Mouse (Mus musculus): ENCODE measurements around the gene Tbc1d16. TPM values are rescaled to one million over a fixed set of nuclear protein-coding genes. Genes with fewer than 3 reads are reported as not detected.

The Tbc1d16 gene
- polyA plus RNA-seq, 1 experiment from 2014 or later: 17.5 TPM

DNA sequence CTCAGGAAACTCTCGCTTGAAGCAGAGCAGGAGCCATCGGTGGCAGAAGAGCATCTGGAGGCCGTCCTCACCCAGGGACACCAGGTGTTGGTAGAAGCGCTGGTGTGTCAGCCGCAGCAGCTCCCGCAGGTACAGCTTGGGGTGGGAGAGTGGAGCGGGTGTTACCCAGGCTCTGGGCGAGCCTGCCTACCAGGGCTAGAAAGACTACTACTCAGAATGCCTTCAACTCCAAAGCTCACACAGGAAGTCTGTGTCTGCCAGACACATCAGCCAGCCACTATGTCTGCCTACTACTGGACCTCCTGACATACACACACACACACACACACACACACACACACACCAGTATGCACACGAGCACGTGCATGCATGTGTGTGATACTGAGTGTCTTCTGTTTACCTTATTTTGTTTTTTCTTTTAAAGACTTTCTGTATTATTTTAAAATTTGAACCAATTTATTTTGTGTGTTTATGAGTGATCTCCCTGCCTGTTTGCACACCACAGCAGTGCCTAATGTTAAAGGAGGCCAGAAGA, 77.2 kb downstream of the Tbc1d16 start:
- WGBS: 89% methylated on average over 10 of the region's 10 CpGs
- Histone ChIP-seq H3K4me3 (ENCODE audit: low read depth, low read length) (no peak overlapping the region), H3K27ac (ENCODE audit: low read depth) (no peak overlapping the region), H3K4me2 (no peak overlapping the region), H3K27me3 (ENCODE audit: insufficient read depth, low read length) (no peaks in the 10 kb centered on the region), H3K9ac (no peak overlapping the region), H3K4me1 (ENCODE audit: insufficient read depth) (no peaks in the 10 kb centered on the region), H3K9me3 (ENCODE audit: low read depth, low read length) (no peaks in the 10 kb centered on the region), H3K36me3 (ENCODE audit: insufficient read depth) (peaks cover 82% of the 10 kb centered on the region)
- DNase-seq (no peak), ATAC-seq (ENCODE audit: insufficient read depth) (no peak)
- no peak for TF ChIP-seq CTCF (IDR thresholded peaks at IDR 0.05; ENCODE audit: low read depth)

DNA sequence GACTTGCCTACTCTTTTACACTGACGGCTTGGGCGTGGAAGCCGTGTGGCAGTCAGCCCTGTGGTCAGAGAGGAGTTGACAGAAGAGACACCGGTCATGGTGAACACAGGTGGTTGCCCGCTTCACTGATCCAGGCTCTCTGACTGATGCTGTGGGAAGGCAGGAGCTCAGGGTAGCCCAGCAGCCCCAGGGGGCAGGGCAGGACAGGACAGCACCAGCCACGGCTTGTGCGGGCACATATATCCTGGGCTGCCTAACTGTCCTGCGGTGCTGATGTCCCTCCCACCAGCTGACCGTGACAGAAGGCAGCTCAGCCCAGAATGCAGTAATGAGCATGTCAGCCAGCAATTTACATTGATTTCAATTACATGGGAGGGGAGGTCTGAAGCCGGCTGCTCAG, 77.9 kb downstream of the Tbc1d16 start:
- Histone ChIP-seq H3K27me3 (ENCODE audit: insufficient read depth, low read length) (no peaks in the 10 kb centered on the region), H3K4me3 (ENCODE audit: low read depth, low read length) (no peak overlapping the region), H3K36me3 (ENCODE audit: insufficient read depth) (peaks cover 75% of the 10 kb centered on the region), H3K9ac (no peak overlapping the region; the same call in 1 of the 2 replicates), H3K4me1 (ENCODE audit: insufficient read depth) (no peaks in the 10 kb centered on the region), H3K9me3 (ENCODE audit: low read depth, low read length) (no peaks in the 10 kb centered on the region), H3K27ac (ENCODE audit: low read depth) (no peak overlapping the region), H3K4me2 (no peak overlapping the region)
- WGBS: 80% methylated on average over 10 of the region's 10 CpGs
- DNase-seq: no peak
- no peak for ATAC-seq (ENCODE audit: insufficient read depth)
- no peak for TF ChIP-seq CTCF (IDR thresholded peaks at IDR 0.05; ENCODE audit: low read depth)

DNA sequence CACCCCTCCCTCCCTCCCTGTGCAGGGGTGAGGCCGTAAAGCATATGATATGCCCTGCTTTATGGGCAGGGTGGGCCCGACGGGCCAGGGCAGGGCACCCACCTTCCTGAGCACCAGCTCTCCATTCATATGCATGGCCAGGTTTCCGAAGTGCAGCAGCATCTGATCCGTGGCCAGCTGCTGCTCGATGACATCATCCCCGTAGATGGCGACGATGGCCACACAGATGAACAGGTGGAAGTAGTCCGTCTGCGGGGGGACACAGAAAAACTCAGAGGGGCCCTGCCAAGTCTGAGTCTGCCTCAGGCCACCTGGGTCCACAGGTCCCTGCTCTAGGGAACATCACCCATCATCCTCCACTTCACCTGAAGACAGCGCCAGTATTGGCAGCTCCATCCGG, 79.5 kb downstream of the Tbc1d16 start:
- Histone ChIP-seq H3K27me3 (ENCODE audit: insufficient read depth, low read length) (no peaks in the 10 kb centered on the region), H3K9me3 (ENCODE audit: low read depth, low read length) (no peaks in the 10 kb centered on the region), H3K4me2 (no peak overlapping the region), H3K27ac (ENCODE audit: low read depth) (no peak overlapping the region), H3K4me1 (ENCODE audit: insufficient read depth) (no peaks in the 10 kb centered on the region), H3K4me3 (ENCODE audit: low read depth, low read length) (no peak overlapping the region), H3K36me3 (ENCODE audit: insufficient read depth) (peaks cover 61% of the 10 kb centered on the region), H3K9ac (no peak overlapping the region)
- TF ChIP-seq CTCF (IDR thresholded peaks at IDR 0.05; ENCODE audit: low read depth): no peak
- no peak for ATAC-seq (ENCODE audit: insufficient read depth)
- no peak for DNase-seq
- 84% methylated on average over 13 of the region's 13 CpGs for WGBS

DNA sequence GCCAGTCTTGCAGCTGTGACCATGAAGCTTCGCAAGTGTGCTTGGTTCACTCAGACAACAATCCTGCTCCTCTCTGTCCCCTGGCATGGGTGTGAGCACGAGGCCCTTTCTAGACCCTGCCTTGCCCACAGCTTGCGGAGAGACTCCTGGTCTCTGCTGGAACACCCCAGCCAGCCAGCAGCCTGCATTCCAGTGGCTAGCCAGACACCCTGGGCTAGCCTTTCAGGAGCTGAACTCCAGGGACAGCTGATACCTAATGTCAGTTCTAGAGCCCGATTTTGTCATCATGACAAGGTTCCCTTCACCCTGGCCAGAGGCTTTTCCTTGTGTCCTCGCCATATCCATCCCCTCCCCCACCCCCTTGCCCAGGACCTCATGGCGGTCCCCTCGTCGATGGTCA, 81.1 kb downstream of the Tbc1d16 start:
- Histone ChIP-seq H3K9ac (no peak overlapping the region), H3K27ac (ENCODE audit: low read depth) (no peak overlapping the region), H3K4me2 (no peak overlapping the region), H3K27me3 (ENCODE audit: insufficient read depth, low read length) (no peaks in the 10 kb centered on the region), H3K36me3 (ENCODE audit: insufficient read depth) (peaks cover 44% of the 10 kb centered on the region), H3K9me3 (ENCODE audit: low read depth, low read length) (no peaks in the 10 kb centered on the region), H3K4me1 (ENCODE audit: insufficient read depth) (no peaks in the 10 kb centered on the region), H3K4me3 (ENCODE audit: low read depth, low read length) (no peak overlapping the region)
- ATAC-seq (ENCODE audit: insufficient read depth) (no peak), DNase-seq (no peak)
- WGBS: 82% methylated on average over 8 of the region's 8 CpGs
- no peak for TF ChIP-seq CTCF (IDR thresholded peaks at IDR 0.05; ENCODE audit: low read depth)

DNA sequence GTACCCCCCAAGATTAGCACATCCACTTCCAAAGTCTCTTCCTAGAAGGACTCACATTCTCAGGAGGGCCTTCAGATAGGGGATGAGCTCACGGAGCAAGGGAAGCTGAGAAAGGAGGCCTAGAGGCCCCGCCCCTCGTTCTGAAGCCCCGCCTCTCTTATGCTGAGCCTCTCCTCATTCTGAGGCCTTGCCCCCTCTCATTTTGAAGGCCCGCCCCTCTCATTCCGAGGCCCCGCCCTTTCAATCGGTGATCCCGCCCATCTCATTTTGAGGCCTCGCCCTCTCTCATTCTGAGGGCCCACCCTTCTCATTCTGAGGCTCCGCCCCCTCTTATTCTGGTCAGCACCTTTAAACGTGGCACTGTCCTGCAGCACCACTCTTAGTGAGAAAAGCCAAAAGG, 82.2 kb downstream of the Tbc1d16 start:
- H3K4me1 ChIP-seq (ENCODE audit: insufficient read depth): no peaks in the 10 kb centered on the region
- DNase-seq (no peak), ATAC-seq (ENCODE audit: insufficient read depth) (no peak)
- no peak for TF ChIP-seq CTCF (IDR thresholded peaks at IDR 0.05; ENCODE audit: low read depth)
- H3K4me2 ChIP-seq: no peak overlapping the region
- H3K4me3 ChIP-seq (ENCODE audit: low read depth, low read length): no peak overlapping the region
- H3K9ac ChIP-seq: no peak overlapping the region
- no peak overlapping the region for H3K27ac ChIP-seq (ENCODE audit: low read depth)
- peaks cover 37% of the 10 kb centered on the region for H3K36me3 ChIP-seq (ENCODE audit: insufficient read depth)
- WGBS: 36% methylated on average over 11 of the region's 12 CpGs
- no peaks in the 10 kb centered on the region for H3K9me3 ChIP-seq (ENCODE audit: low read depth, low read length)
- no peaks in the 10 kb centered on the region for H3K27me3 ChIP-seq (ENCODE audit: insufficient read depth, low read length)

DNA sequence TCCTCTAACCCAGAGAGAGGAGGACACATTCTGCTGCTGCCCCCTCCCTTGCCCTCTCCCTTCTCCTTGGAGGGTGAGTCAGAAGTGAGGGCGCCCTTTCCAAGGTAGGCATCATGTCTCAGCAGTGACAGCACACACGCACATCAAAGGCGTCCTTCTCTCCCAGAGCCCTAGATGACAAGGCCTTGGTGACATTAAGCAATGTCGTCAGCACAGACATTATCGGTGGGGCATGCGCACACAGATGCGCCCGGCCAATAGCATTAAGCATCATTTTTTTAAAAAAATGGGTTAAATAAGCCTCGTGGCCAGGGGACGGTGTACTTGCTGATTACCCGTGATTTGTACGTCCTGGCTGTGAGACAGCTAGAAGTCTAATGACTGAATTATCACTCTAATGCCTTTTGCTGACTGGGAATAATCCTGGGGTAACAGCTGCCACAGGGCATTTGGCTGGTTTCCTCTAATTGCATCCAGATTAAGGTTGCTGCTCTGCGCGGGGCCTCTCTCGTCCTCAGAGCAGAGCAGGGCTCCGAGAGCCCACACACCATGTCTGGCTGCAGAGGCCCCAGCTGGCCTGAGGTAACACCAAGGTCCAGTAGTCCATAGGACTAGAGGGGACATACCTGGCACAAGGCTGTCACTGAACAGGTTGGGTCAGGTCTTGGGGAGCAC, 83.4 kb downstream of the Tbc1d16 start:
- Histone ChIP-seq H3K4me2 (no peak overlapping the region), H3K9me3 (ENCODE audit: low read depth, low read length) (no peaks in the 10 kb centered on the region), H3K4me3 (ENCODE audit: low read depth, low read length) (no peak overlapping the region), H3K27ac (ENCODE audit: low read depth) (no peak overlapping the region), H3K4me1 (ENCODE audit: insufficient read depth) (no peaks in the 10 kb centered on the region), H3K9ac (no peak overlapping the region), H3K27me3 (ENCODE audit: insufficient read depth, low read length) (no peaks in the 10 kb centered on the region), H3K36me3 (ENCODE audit: insufficient read depth) (peaks cover 25% of the 10 kb centered on the region)
- DNase-seq (no peak), ATAC-seq (ENCODE audit: insufficient read depth) (no peak)
- TF ChIP-seq CTCF (IDR thresholded peaks at IDR 0.05; ENCODE audit: low read depth): no peak
- WGBS: 78% methylated on average over 16 of the region's 16 CpGs

DNA sequence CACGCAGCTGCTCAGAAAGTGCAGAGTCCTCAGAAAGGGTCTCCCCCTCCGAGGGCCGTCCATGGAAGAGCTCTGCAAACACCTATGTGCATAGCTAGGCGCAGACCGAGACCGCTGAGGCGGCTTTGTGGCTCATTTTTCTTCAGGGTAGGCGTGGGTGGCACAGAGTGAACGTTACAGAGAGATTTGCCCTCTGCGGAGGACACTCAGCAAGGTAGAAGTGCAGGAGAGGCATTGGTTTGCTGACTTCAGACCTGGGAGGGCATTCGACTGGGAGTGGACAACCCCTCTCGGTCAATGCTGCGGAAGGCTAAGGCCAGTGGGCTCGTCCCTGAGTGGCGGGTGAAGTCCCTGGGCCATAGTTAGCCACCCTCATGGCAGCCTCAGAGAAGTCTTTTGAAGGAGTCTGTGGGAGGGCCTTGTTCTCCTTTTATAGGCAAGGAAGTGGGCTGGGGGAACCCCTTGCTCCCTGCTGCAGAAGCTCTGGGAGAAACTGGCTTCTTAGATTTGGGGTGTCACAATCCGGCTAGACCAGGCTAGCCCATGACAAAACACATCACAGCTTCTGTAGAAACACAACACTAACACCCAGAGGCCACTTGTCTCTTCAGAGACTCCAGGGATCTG, 84.8 kb downstream of the Tbc1d16 start:
- WGBS: 64% methylated on average over 16 of the region's 16 CpGs
- no peak overlapping the region for H3K4me3 ChIP-seq (ENCODE audit: low read depth, low read length)
- H3K27ac ChIP-seq (ENCODE audit: low read depth): peak overlapping the region; percentile 50; the same call in 1 of the 2 replicates
- no peaks in the 10 kb centered on the region for H3K27me3 ChIP-seq (ENCODE audit: insufficient read depth, low read length)
- no peak overlapping the region for H3K4me2 ChIP-seq
- TF ChIP-seq CTCF (IDR thresholded peaks at IDR 0.05; ENCODE audit: low read depth): no peak
- H3K36me3 ChIP-seq (ENCODE audit: insufficient read depth): peaks cover 10% of the 10 kb centered on the region
- no peaks in the 10 kb centered on the region for H3K9me3 ChIP-seq (ENCODE audit: low read depth, low read length)
- H3K4me1 ChIP-seq (ENCODE audit: insufficient read depth): no peaks in the 10 kb centered on the region
- H3K9ac ChIP-seq: no peak overlapping the region
- DNase-seq: no peak
- ATAC-seq (ENCODE audit: insufficient read depth): no peak

All from lung, embryonic 14.5 days (tissue).